Mouse (Mus musculus) left cerebral cortex, adult 11 months (tissue): Measurements from ENCODE around the gene Lrfn4.

Experiments used
- DNase-seq: peaks from one replicate; pipeline ENCODE4 v3.0.0; 2022; ENCODE audit warnings: low spot score

Lrfn4 gene

GRCm38 (mm10) chr19:4569356-4570236 lies 45.9 kb downstream of the Lrfn4 start:
- no peak for DNase-seq

DNA sequence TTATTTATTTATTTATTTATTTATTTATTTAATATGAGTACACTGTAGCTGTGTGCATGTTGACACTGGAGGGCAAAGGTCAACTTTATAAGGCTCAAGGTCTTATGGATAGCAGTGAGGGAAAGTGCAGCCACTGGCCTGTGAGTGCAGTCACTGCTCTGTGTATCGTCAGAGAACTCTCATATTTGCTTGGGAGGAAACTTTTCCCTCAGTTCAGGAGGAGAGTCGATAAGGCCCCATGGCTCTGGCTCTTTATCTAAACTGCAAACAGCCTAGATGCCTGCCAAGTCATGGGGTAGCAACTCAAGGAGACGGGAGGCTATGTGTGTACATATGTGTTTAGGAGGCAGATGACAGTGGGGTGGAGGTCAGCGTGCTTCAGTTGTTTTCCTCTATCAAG lies 46.6 kb downstream of the Lrfn4 start:
- DNase-seq = no peak

GRCm38 (mm10) chr19:4567665-4568064 lies 47.8 kb downstream of the Lrfn4 start:
- DNase-seq = no peak

- DNase-seq = no peak
Observed at GRCm38 (mm10) chr19:4566880-4567279, 48.6 kb downstream of the Lrfn4 start.

- no peak for DNase-seq
Observed at GRCm38 (mm10) chr19:4565678-4566077, 49.8 kb downstream of the Lrfn4 start.
